Mouse (Mus musculus) thymus, adult 2 months (tissue): Measurements from ENCODE around the gene Plcd3.

Experiments used
- CTCF ChIP-seq: fragments of 200-500 bp; IDR thresholded peaks from 2 replicates; pipeline ENCODE4 v1.5.1; 2012; ENCODE audit warnings: mild to moderate bottlenecking, control low read depth, low read length, moderate library complexity, borderline replicate concordance; ENCODE audit not compliant: control insufficient read depth, poor library complexity, insufficient read depth; ENCODE audit errors: extremely low read depth
- POLR2A ChIP-seq: fragments of 200-500 bp; IDR thresholded peaks from 2 replicates; pipeline ENCODE4 v1.6.1; 2012; ENCODE audit warnings: mild to moderate bottlenecking, low read length, control low read depth, moderate library complexity; ENCODE audit not compliant: control insufficient read depth, poor library complexity, insufficient read depth; ENCODE audit errors: extremely low read depth

DNA sequence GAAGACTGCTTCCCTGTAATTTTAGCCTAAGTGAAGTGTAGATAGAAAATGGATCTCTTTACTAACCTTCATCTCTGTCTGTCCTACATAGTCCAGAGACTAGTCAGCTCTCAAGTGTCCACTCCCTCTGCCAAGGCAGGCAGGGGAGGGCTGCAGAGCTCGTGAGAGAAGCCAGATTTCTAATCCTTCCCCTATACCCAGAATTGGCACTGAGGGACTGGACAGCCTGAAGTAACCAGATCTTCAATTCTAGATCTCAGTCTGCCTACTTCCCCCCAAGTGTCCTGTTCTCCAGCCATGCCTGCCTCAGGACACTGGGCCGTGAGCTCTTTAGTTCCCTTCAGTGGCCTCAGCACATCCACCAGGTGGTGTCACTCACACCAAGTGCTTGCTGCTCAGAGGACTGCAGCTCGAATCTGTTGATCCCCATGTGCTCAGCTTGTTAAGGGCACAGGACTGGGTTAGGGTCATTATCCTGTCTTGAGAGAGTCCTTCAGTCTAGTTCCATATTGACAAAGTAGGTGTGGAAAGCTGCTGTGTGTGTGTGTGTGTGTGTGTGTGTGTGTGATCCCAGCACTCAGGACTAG, 42.9 kb downstream of the Plcd3 start:
- TF ChIP-seq CTCF: no peak
- TF ChIP-seq POLR2A: no peak
